Mouse (Mus musculus) gastrocnemius, adult 2 months (tissue): ENCODE results near the gene Olfr603. TPM values are rescaled to one million over a fixed set of nuclear protein-coding genes. Genes with fewer than 3 reads are reported as not detected.
"Not testable (repeated sequence)": the region's sequence is repeated elsewhere in the genome, so short reads cannot be mapped to it uniquely, and the experiment has no call there.

ENCODE experiments used
- DNase-seq: peaks from one replicate; pipeline ENCODE4 v3.0.0; 2022
- H3K27ac ChIP-seq: fragments of 200-600 bp; 2 replicates; pipeline ENCODE4 v1.8.1; 2022; ENCODE audit warnings: mild to moderate bottlenecking
- H3K4me3 ChIP-seq: fragments of 200-600 bp; 2 replicates; pipeline ENCODE4 v1.8.1; 2022; ENCODE audit warnings: mild to moderate bottlenecking, moderate library complexity
- CTCF ChIP-seq: fragments of 200-600 bp; IDR thresholded peaks from 2 replicates; pipeline ENCODE4 v1.8.1; 2022; ENCODE audit warnings: antibody characterized with exemption, mild to moderate bottlenecking, moderate library complexity
- intact Hi-C: fragments of 180-260 bp; cut with DNase I; formaldehyde crosslinking; loops from one replicate; pipeline ENCODE4 v1.15.1; 2025
- long read RNA-seq, 2 experiments: library from polyadenylated mRNA; stranded (forward); transcript quantifications; one replicate each; pipeline ENCODE4 v2.0.0; 2021
- microRNA-seq: library from miRNA; unstranded; fragments of <30 nt; microRNA quantifications from one replicate; pipeline ENCODE4 v1.2.0, GENCODE M21; 2021
- total RNA-seq, 2 experiments: library from RNA; stranded (reverse); gene quantifications; 2 replicates each; pipeline ENCODE4 v1.2.3; 2021

The Olfr603 gene
- total RNA-seq, result not detected
- long read RNA-seq, experiment 1, result 0 reads
- long read RNA-seq, experiment 2, result 0 reads

GRCm38 (mm10) chr7:103386077-103386476, at the start of gene Olfr603:
Gene Olfr603, minus strand, starts transcription at chr7:103386177.
- Histone ChIP-seq H3K27ac (no peak within 1 kb of the TSS), H3K4me3 (no peak within 1 kb of the TSS)
- intact Hi-C loops, result no loop called here
- TF ChIP-seq CTCF, result no peak
- no peak for DNase-seq

- intact Hi-C loops, DNase-seq, H3K4me3 ChIP-seq, H3K27ac ChIP-seq: not testable (repeated sequence)
These were observed 28.8 kb upstream of the Olfr603 start, which contains the start of gene Usp17lc for GRCm38 (mm10) chr7:103414772-103415171. Gene Usp17lc, plus strand, starts transcription at chr7:103415072.

DNA sequence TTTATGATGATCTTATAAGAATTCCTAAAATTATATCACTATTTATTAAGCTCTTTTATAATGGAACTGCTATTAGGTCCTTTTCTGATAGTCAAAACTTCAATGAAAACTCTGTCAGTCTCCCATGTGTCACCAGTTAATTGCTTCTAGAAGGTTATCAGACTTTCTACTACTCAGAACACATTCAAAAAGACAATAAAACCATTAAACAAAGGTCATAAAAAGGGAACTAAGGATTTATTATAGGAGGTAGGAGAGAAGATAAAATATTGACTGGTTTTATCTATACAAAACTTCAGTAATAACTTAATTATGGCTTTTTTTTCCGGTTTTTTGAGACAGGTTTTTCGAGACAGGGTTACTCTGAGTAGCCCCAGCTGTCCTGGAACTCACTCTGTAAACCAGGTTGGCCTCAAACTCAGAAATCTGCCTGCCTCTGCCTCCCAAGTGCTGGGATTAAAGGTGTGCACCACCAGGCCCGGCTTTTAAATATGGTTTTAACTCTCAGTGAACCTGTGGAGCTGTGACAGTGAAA, 20.6 kb upstream of the Olfr603 start:
- H3K4me3 ChIP-seq, intact Hi-C loops, DNase-seq, H3K27ac ChIP-seq: not testable (repeated sequence)

- intact Hi-C loops, result no loop called here
- H3K27ac ChIP-seq, result no peak overlapping the region
- no peak for TF ChIP-seq CTCF
- H3K4me3 ChIP-seq, result no peak overlapping the region
- DNase-seq, result no peak
These were observed 13.0 kb upstream of the Olfr603 start for GRCm38 (mm10) chr7:103398981-103399380.

GRCm38 (mm10) chr7:103397758-103398157, 11.8 kb upstream of the Olfr603 start:
- H3K27ac ChIP-seq, result no peak overlapping the region
- TF ChIP-seq CTCF, result no peak
- DNase-seq, result no peak
- intact Hi-C loops, result no loop called here
- no peak overlapping the region for H3K4me3 ChIP-seq

- no peak for DNase-seq
- intact Hi-C loops, result no loop called here
- H3K4me3 ChIP-seq, result no peak within 1 kb of the TSS
- H3K27ac ChIP-seq, result no peak within 1 kb of the TSS
- TF ChIP-seq CTCF, result no peak
These were observed 23.4 kb downstream of the Olfr603 start, which contains the start of gene Olfr601 for GRCm38 (mm10) chr7:103362555-103362954. Gene Olfr601, minus strand, starts transcription at chr7:103362655.

- no peak for DNase-seq
- Histone ChIP-seq H3K27ac (no peak within 1 kb of the TSS), H3K4me3 (no peak within 1 kb of the TSS)
- no peak for TF ChIP-seq CTCF
- intact Hi-C loops, result no loop called here
These were observed 36.4 kb downstream of the Olfr603 start, which contains the start of gene Olfr600 for GRCm38 (mm10) chr7:103349569-103349968. Gene Olfr600, minus strand, starts transcription at chr7:103349669.

- no peak for TF ChIP-seq CTCF
- H3K27ac ChIP-seq, result no peak within 1 kb of the TSS
- DNase-seq, result no peak
- no peak within 1 kb of the TSS for H3K4me3 ChIP-seq
- intact Hi-C loops, result no loop called here
These were observed 50.4 kb downstream of the Olfr603 start, which contains the start of gene Olfr599 for GRCm38 (mm10) chr7:103335617-103336016. Gene Olfr599, plus strand, starts transcription at chr7:103335917.

Small RNAs within 50 kb of the gene (microRNA-seq; reads per million reads assigned to microRNA genes)
- gene Gm25774, result not detected

Other genes starting within 250 kb of the Olfr603 start
- gene Olfr588-ps1, start 245.3 kb downstream of the Olfr603 start, total RNA-seq, result not detected
- gene Olfr589, start 229.8 kb downstream of the Olfr603 start, total RNA-seq, result not detected
- not detected for gene Olfr591, start 207.8 kb downstream of the Olfr603 start, total RNA-seq
- not detected for gene Olfr592, start 201.4 kb downstream of the Olfr603 start, total RNA-seq
- not detected for gene Olfr593, start 174.3 kb downstream of the Olfr603 start, total RNA-seq
- gene Olfr594, start 169.2 kb downstream of the Olfr603 start, total RNA-seq, result not detected
- not detected for gene Usp17ld, start 133.7 kb downstream of the Olfr603 start, total RNA-seq
- gene Olfr596, start 80.5 kb downstream of the Olfr603 start, total RNA-seq, result not detected
- not detected for gene Olfr597, start 69.9 kb downstream of the Olfr603 start, total RNA-seq
- gene Olfr598, start 62.6 kb downstream of the Olfr603 start, total RNA-seq, result not detected
- not detected for gene Olfr599, start 50.3 kb downstream of the Olfr603 start, total RNA-seq
- not detected for gene Olfr600, start 36.5 kb downstream of the Olfr603 start, total RNA-seq
- not detected for gene Olfr601, start 23.5 kb downstream of the Olfr603 start, total RNA-seq
- gene Usp17lc, start 28.9 kb upstream of the Olfr603 start, total RNA-seq, result not detected
- not detected for gene Olfr605, start 59.3 kb upstream of the Olfr603 start, total RNA-seq
- not detected for gene Olfr606, start 62.9 kb upstream of the Olfr603 start, total RNA-seq
- gene Olfr607, start 78.0 kb upstream of the Olfr603 start, total RNA-seq, result not detected
- not detected for gene Olfr608, start 83.7 kb upstream of the Olfr603 start, total RNA-seq
- not detected for gene Olfr609, start 111.9 kb upstream of the Olfr603 start, total RNA-seq
- gene Olfr610, start 125.9 kb upstream of the Olfr603 start, total RNA-seq, result not detected
- gene Olfr611, start 134.7 kb upstream of the Olfr603 start, total RNA-seq, result not detected
- not detected for gene Olfr612, start 156.5 kb upstream of the Olfr603 start, total RNA-seq
- gene Olfr613, start 161.9 kb upstream of the Olfr603 start, total RNA-seq, result not detected
- not detected for gene Olfr615, start 169.9 kb upstream of the Olfr603 start, total RNA-seq
- gene Olfr616, start 183.0 kb upstream of the Olfr603 start, total RNA-seq, result not detected
- gene Olfr617, start 186.9 kb upstream of the Olfr603 start, total RNA-seq, result not detected
- not detected for gene Olfr618, start 203.9 kb upstream of the Olfr603 start, total RNA-seq
- not detected for gene Olfr619, start 214.4 kb upstream of the Olfr603 start, total RNA-seq
- not detected for gene Olfr620, start 226.4 kb upstream of the Olfr603 start, total RNA-seq